Mouse (Mus musculus) embryonic fibroblast, embryonic 13.5 days (primary cell): ENCODE measurements around the gene Scaper.

Experiments
- CTCF ChIP-seq: IDR thresholded peaks from 2 replicates; pipeline ENCODE4 v1.5.1; 2011; ENCODE audit warnings: mild to moderate bottlenecking, control low read depth, low read length, moderate library complexity, borderline replicate concordance; ENCODE audit not compliant: insufficient read depth
- POLR2A ChIP-seq: IDR thresholded peaks from 2 replicates; pipeline ENCODE4 v1.6.1; 2011; ENCODE audit warnings: low read depth, mild to moderate bottlenecking, control low read depth, low read length, moderate library complexity

GRCm38 (mm10) chr9:55710553-55710952, 227.4 kb downstream of the Scaper start:
- no peak for TF ChIP-seq CTCF
- TF ChIP-seq POLR2A, result no peak
